Comparison of ENCODE assay signal across 12 mouse cellular contexts in the genomic region with DNA sequence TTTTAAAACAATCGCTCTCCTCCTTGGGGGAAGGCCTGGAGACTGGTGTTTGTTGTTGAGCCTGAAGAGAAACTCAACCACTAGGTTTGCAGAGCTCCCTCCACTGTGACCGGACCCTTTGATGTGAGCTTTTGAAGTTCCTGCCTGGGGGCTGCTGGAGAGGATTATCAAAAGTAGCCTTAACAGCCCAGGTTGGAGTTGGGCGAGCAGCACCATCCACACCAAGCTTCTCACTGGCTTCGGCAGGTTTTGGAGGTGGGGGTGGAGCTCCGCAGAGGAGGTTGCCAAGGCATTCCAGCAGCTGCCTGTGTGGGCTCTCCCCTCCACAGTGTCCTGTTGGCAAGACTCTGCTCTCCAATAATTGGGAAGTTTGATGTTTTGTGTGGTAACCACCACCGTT.
A peak's percentile ranks its signal among the peaks of the same experiment; 100 is the strongest.
DNase-seq lines count a peak whose midpoint lies in the region; ATAC-seq and TF ChIP-seq lines count a peak whose summit lies in the region.
"Had no signal": no experiment of that assay in that cellular context is flagged by ENCODE, and none has a peak within 500 bp of the region (broad histone marks: within the 10 kb centered on the region; RNA-seq: fewer than 3 reads in every experiment).

No protein-coding gene starts in this region.

- peak; percentile 41 for DNase-seq in forebrain, embryonic 14.5 days (ENCODE audit: low spot score)
- DNase-seq in lung, postnatal 36 days = no peak
- DNase-seq in embryo, embryonic 11 days = peak; percentile 57
- DNase-seq in layer of hippocampus, postnatal 36 days = no peak
- DNase-seq in cerebellum, adult 2 months = no peak
- DNase-seq: cerebellum, postnatal 36 days had no signal

- no peak overlapping the region for H3K4me2 ChIP-seq in forebrain, embryonic 14.5 days (ENCODE audit: low read length)
- H3K4me2 ChIP-seq in forebrain, embryonic 15.5 days (replicated peaks) = no peak overlapping the region
- no peak overlapping the region for H3K4me2 ChIP-seq in lung, embryonic 16.5 days (ENCODE audit: low read depth, low read length)
- H3K4me2 ChIP-seq in limb, embryonic 15.5 days = no peak overlapping the region
- H3K4me2 ChIP-seq: heart, embryonic 15.5 days; liver, embryonic 11.5 days; midbrain, embryonic 12.5 days had no signal

- no peaks in the 10 kb centered on the region for H3K27me3 ChIP-seq in forebrain, embryonic 14.5 days (replicated peaks; ENCODE audit: control insufficient read depth, insufficient read depth, low read length)
- H3K27me3 ChIP-seq in forebrain, embryonic 15.5 days = 0 out of 2 replicates have a peak, but pooled peaks cover 4% of the 10 kb centered on the region
- H3K27me3 ChIP-seq in lung, embryonic 16.5 days (ENCODE audit: control insufficient read depth, insufficient read depth, low read depth, low read length) = no peaks in the 10 kb centered on the region
- H3K27me3 ChIP-seq in limb, embryonic 15.5 days = no peaks in the 10 kb centered on the region
- no peaks in the 10 kb centered on the region for H3K27me3 ChIP-seq in cerebellum, adult 2 months (ENCODE audit: control insufficient read depth, insufficient read depth, low read length)
- H3K27me3 ChIP-seq: heart, embryonic 15.5 days; midbrain, embryonic 12.5 days had no signal

- H3K4me1 ChIP-seq in forebrain, embryonic 14.5 days (ENCODE audit: control insufficient read depth, insufficient read depth, low read length) = peaks cover 4% of the 10 kb centered on the region; the same call in 1 of the 2 replicates
- H3K4me1 ChIP-seq in forebrain, embryonic 15.5 days = peaks cover 11% of the 10 kb centered on the region
- H3K4me1 ChIP-seq in lung, embryonic 16.5 days (replicated peaks; ENCODE audit: control insufficient read depth, insufficient read depth, low read length) = peaks cover 29% of the 10 kb centered on the region
- peaks cover 24% of the 10 kb centered on the region; the same call in 1 of the 2 replicates for H3K4me1 ChIP-seq in limb, embryonic 15.5 days
- no peaks in the 10 kb centered on the region for H3K4me1 ChIP-seq in cerebellum, adult 2 months (ENCODE audit: control insufficient read depth, insufficient read depth, low read length)

- H3K9me3 ChIP-seq in forebrain, embryonic 14.5 days (replicated peaks; ENCODE audit: control insufficient read depth, low read length) = no peaks in the 10 kb centered on the region; the same call in 1 of the 2 replicates
- H3K9me3 ChIP-seq in forebrain, embryonic 15.5 days = no peaks in the 10 kb centered on the region; the same call in 1 of the 2 replicates
- no peaks in the 10 kb centered on the region for H3K9me3 ChIP-seq in lung, embryonic 16.5 days (ENCODE audit: control insufficient read depth, low read length)
- H3K9me3 ChIP-seq in limb, embryonic 15.5 days = no peaks in the 10 kb centered on the region
- H3K9me3 ChIP-seq: heart, embryonic 15.5 days had no signal

- no peak for TF ChIP-seq POLR2A in cerebellum, adult 2 months (IDR thresholded peaks at IDR 0.05; ENCODE audit: borderline replicate concordance, insufficient read depth, low read length)

- 21% methylated on average over 6 of the region's 6 CpGs for WGBS in forebrain, embryonic 14.5 days
- 18% methylated on average over 6 of the region's 6 CpGs for WGBS in forebrain, embryonic 15.5 days
- 18% methylated on average over 6 of the region's 6 CpGs for WGBS in lung, embryonic 16.5 days
- 11% methylated on average over 6 of the region's 6 CpGs for WGBS in limb, embryonic 15.5 days
- 25% methylated on average over 6 of the region's 6 CpGs for WGBS in cerebellum, adult 2 months

- no peak for TF ChIP-seq CTCF in cerebellum, adult 2 months (IDR thresholded peaks at IDR 0.05; ENCODE audit: borderline replicate concordance, insufficient read depth, low read depth, low read length)

- H3K27ac ChIP-seq in forebrain, embryonic 14.5 days (ENCODE audit: low read depth, low read length) = no peak overlapping the region
- no peak overlapping the region for H3K27ac ChIP-seq in forebrain, embryonic 15.5 days (replicated peaks)
- peak overlapping the region; percentile 1; the same call in 1 of the 2 replicates for H3K27ac ChIP-seq in lung, embryonic 16.5 days (ENCODE audit: low read length)
- peak overlapping the region; percentile 79 for H3K27ac ChIP-seq in limb, embryonic 15.5 days
- H3K27ac ChIP-seq in cerebellum, adult 2 months (ENCODE audit: insufficient read depth, low read length) = no peak overlapping the region
- H3K27ac ChIP-seq: heart, embryonic 15.5 days; midbrain, embryonic 12.5 days had no signal

- H3K36me3 ChIP-seq in forebrain, embryonic 14.5 days (ENCODE audit: control insufficient read depth, insufficient read depth, low read length) = no peaks in the 10 kb centered on the region
- no peaks in the 10 kb centered on the region for H3K36me3 ChIP-seq in forebrain, embryonic 15.5 days
- H3K36me3 ChIP-seq in lung, embryonic 16.5 days (ENCODE audit: control insufficient read depth, insufficient read depth, low read length) = no peaks in the 10 kb centered on the region
- no peaks in the 10 kb centered on the region for H3K36me3 ChIP-seq in limb, embryonic 15.5 days
- H3K36me3 ChIP-seq: heart, embryonic 15.5 days; midbrain, embryonic 12.5 days had no signal

- H3K4me3 ChIP-seq in forebrain, embryonic 14.5 days (ENCODE audit: low read depth, low read length) = no peak overlapping the region
- H3K4me3 ChIP-seq in forebrain, embryonic 15.5 days = no peak overlapping the region
- H3K4me3 ChIP-seq in lung, embryonic 16.5 days (ENCODE audit: low read length) = no peak overlapping the region
- H3K4me3 ChIP-seq in limb, embryonic 15.5 days = no peak overlapping the region
- no peak overlapping the region for H3K4me3 ChIP-seq in cerebellum, adult 2 months (replicated peaks; ENCODE audit: insufficient read depth, low read depth, low read length)
- H3K4me3 ChIP-seq: heart, embryonic 15.5 days; midbrain, embryonic 12.5 days had no signal

- H3K9ac ChIP-seq in forebrain, embryonic 14.5 days (ENCODE audit: low read length) = no peak overlapping the region
- no peak overlapping the region for H3K9ac ChIP-seq in forebrain, embryonic 15.5 days (replicated peaks)
- H3K9ac ChIP-seq in lung, embryonic 16.5 days (ENCODE audit: low read length) = no peak overlapping the region
- no peak overlapping the region for H3K9ac ChIP-seq in limb, embryonic 15.5 days
- H3K9ac ChIP-seq: heart, embryonic 15.5 days; midbrain, embryonic 12.5 days had no signal

- ATAC-seq in forebrain, embryonic 14.5 days = peak; percentile 37; the same call in 1 of the 2 replicates
- ATAC-seq in forebrain, embryonic 15.5 days (replicated peaks) = no peak
- ATAC-seq in lung, embryonic 16.5 days (ENCODE audit: low read depth) = peak; percentile 35; the same call in 1 of the 2 replicates
- no peak for ATAC-seq in limb, embryonic 15.5 days (ENCODE audit: insufficient number of reproducible peaks, low FRiP score, low TSS enrichment, low read depth)

Comparison
In these comparisons a context has a peak if more than half of its experiments do, and no peak if none do; other contexts are left out.
1. ATAC-seq: peak in forebrain, embryonic 14.5 days (single experiment) and lung, embryonic 16.5 days (single experiment); none in forebrain, embryonic 15.5 days (single experiment) and limb, embryonic 15.5 days (single experiment).
2. DNase-seq: peak in forebrain, embryonic 14.5 days (single experiment) and embryo, embryonic 11 days (single experiment); none in lung, postnatal 36 days (single experiment), layer of hippocampus, postnatal 36 days (0 of 2) and cerebellum, adult 2 months (0 of 2).
3. H3K27ac ChIP-seq: peak in lung, embryonic 16.5 days (single experiment) and limb, embryonic 15.5 days (single experiment); none in forebrain, embryonic 14.5 days (single experiment), forebrain, embryonic 15.5 days (single experiment) and cerebellum, adult 2 months (single experiment).